Mouse (Mus musculus): ENCODE measurements at regions not wholly inside any gene's neighbourhood (a gene's known extent, or its start where the extent isn't known, plus 50 kb on each side); places are given as distances from the start of the nearest gene placed in this dataset.

- TF ChIP-seq CTCF (IDR thresholded peaks at IDR 0.05; ENCODE audit: borderline replicate concordance, insufficient read depth, low read depth, low read length) (no peak), POLR2A (IDR thresholded peaks at IDR 0.05; ENCODE audit: borderline replicate concordance, insufficient read depth, low read length) (no peak)
These were observed 443.5 kb upstream of the Nrp1 start for GRCm38 (mm10) chr8:127914914-127915313.
